9 mouse cellular contexts compared by ENCODE assay signal in genomic region chr14:51886051-51886450, GRCm38 (mm10). TPM values are rescaled to one million over a fixed set of nuclear protein-coding genes. Genes with fewer than 3 reads are reported as not detected.
DNase-seq lines count a peak whose midpoint lies in the region; ATAC-seq and TF ChIP-seq lines count a peak whose summit lies in the region.
"Had no signal": no experiment of that assay in that cellular context is flagged by ENCODE, and none has a peak within 500 bp of the region (broad histone marks: within the 10 kb centered on the region; RNA-seq: fewer than 3 reads in every experiment).

No protein-coding gene starts in this region.

- peaks cover 44% of the 10 kb centered on the region for H3K36me3 ChIP-seq in lung, embryonic 14.5 days (ENCODE audit: insufficient read depth)
- H3K36me3 ChIP-seq in forebrain, embryonic 10.5 days (replicated peaks), result peaks cover 51% of the 10 kb centered on the region
- H3K36me3 ChIP-seq in limb, embryonic 12.5 days, result peaks cover 46% of the 10 kb centered on the region
- H3K36me3 ChIP-seq in neural tube, embryonic 14.5 days (ENCODE audit: control insufficient read depth, insufficient read depth, low read length), result peaks cover 26% of the 10 kb centered on the region

- no peak overlapping the region for H3K27ac ChIP-seq in lung, embryonic 14.5 days (ENCODE audit: low read depth)
- no peak overlapping the region for H3K27ac ChIP-seq in forebrain, embryonic 10.5 days
- H3K27ac ChIP-seq in limb, embryonic 12.5 days, result no peak overlapping the region
- H3K27ac ChIP-seq in neural tube, embryonic 14.5 days (ENCODE audit: low read depth, low read length), result no peak overlapping the region

- H3K9me3 ChIP-seq in lung, embryonic 14.5 days (ENCODE audit: low read depth, low read length), result no peaks in the 10 kb centered on the region
- H3K9me3 ChIP-seq in forebrain, embryonic 10.5 days, result no peaks in the 10 kb centered on the region
- H3K9me3 ChIP-seq in limb, embryonic 12.5 days, result no peaks in the 10 kb centered on the region
- no peaks in the 10 kb centered on the region for H3K9me3 ChIP-seq in neural tube, embryonic 14.5 days (ENCODE audit: control insufficient read depth, low read length)

- no peak for TF ChIP-seq CTCF in lung, embryonic 14.5 days (IDR thresholded peaks at IDR 0.05; ENCODE audit: low read depth)

- DNase-seq in lung, embryonic 14.5 days, result no peak
- DNase-seq in lung, postnatal 4 days, result no peak
- DNase-seq in forebrain, embryonic 10.5 days (ENCODE audit: extremely low spot score, low spot score), result no peak
- DNase-seq in c-Kit-positive CD71-positive TER-119-positive erythroid progenitor cells, embryonic 14.5 days (ENCODE audit: low spot score), result no peak
- no peak for DNase-seq in layer of hippocampus, postnatal 14 days (ENCODE audit: low spot score in 2 of 2)
- no peak for DNase-seq in gastrocnemius, postnatal 25 days

- ATAC-seq in lung, embryonic 14.5 days (ENCODE audit: insufficient read depth), result no peak
- ATAC-seq in limb, embryonic 12.5 days (ENCODE audit: insufficient number of reproducible peaks, insufficient read depth, low FRiP score, low TSS enrichment, low read depth), result no peak
- no peak for ATAC-seq in neural tube, embryonic 14.5 days (ENCODE audit: low read depth)

- 62% methylated on average over 6 of the region's 6 CpGs for WGBS in lung, embryonic 14.5 days
- WGBS in forebrain, embryonic 10.5 days, result 46% methylated on average over 6 of the region's 6 CpGs
- 70% methylated on average over 6 of the region's 6 CpGs for WGBS in limb, embryonic 12.5 days
- WGBS in neural tube, embryonic 14.5 days, result 54% methylated on average over 6 of the region's 6 CpGs

- H3K27me3 ChIP-seq in lung, embryonic 14.5 days (ENCODE audit: insufficient read depth, low read length), result no peaks in the 10 kb centered on the region
- H3K27me3 ChIP-seq in forebrain, embryonic 10.5 days (ENCODE audit: poor library complexity, severe bottlenecking), result no peaks in the 10 kb centered on the region
- H3K27me3 ChIP-seq in limb, embryonic 12.5 days, result no peaks in the 10 kb centered on the region
- no peaks in the 10 kb centered on the region for H3K27me3 ChIP-seq in neural tube, embryonic 14.5 days (ENCODE audit: control insufficient read depth, insufficient read depth, low read length)

- peak overlapping the region; percentile 79 for H3K4me2 ChIP-seq in lung, embryonic 14.5 days
- H3K4me2 ChIP-seq in limb, embryonic 12.5 days, result peak overlapping the region; percentile 84
- peak overlapping the region; percentile 78 for H3K4me2 ChIP-seq in neural tube, embryonic 14.5 days (ENCODE audit: low read depth, low read length)

- H3K4me1 ChIP-seq in lung, embryonic 14.5 days (ENCODE audit: insufficient read depth), result no peaks in the 10 kb centered on the region; the same call in 1 of the 2 replicates
- peaks cover 19% of the 10 kb centered on the region for H3K4me1 ChIP-seq in forebrain, embryonic 10.5 days
- peaks cover 12% of the 10 kb centered on the region for H3K4me1 ChIP-seq in limb, embryonic 12.5 days (replicated peaks)
- peaks cover 12% of the 10 kb centered on the region for H3K4me1 ChIP-seq in neural tube, embryonic 14.5 days (ENCODE audit: control insufficient read depth, insufficient read depth, low read length)

- H3K4me3 ChIP-seq in lung, embryonic 14.5 days (ENCODE audit: low read depth, low read length), result peak overlapping the region; percentile 67; the same call in 1 of the 2 replicates
- H3K4me3 ChIP-seq in forebrain, embryonic 10.5 days, result peak overlapping the region; percentile 62
- peak overlapping the region; percentile 74 for H3K4me3 ChIP-seq in limb, embryonic 12.5 days (replicated peaks)
- peak overlapping the region; percentile 63 for H3K4me3 ChIP-seq in neural tube, embryonic 14.5 days (ENCODE audit: low read depth, low read length)

- no peak overlapping the region for H3K9ac ChIP-seq in lung, embryonic 14.5 days
- no peak overlapping the region for H3K9ac ChIP-seq in limb, embryonic 12.5 days (replicated peaks)
- 0 out of 2 replicates have a peak overlapping the region, but pooled peaks have one; percentile 11 for H3K9ac ChIP-seq in neural tube, embryonic 14.5 days (replicated peaks; ENCODE audit: low read depth, low read length)

RNA-seq across cellular contexts. Expression of gene Mettl17, which starts 1.4 kb away (rescaled TPM):
- polyA plus RNA-seq in lung, embryonic 14.5 days (2014; fragmentation: Nextera tagmentation; extraction: Ambion mirVana), result 32.4 and 38.4 TPM in 2 replicates
- 43.3 and 59.9 TPM in 2 replicates for polyA plus RNA-seq in forebrain, embryonic 10.5 days (2016; fragmentation: Nextera tagmentation; extraction: Ambion mirVana)
- 59.9 and 64.0 TPM in 2 replicates for polyA plus RNA-seq in limb, embryonic 12.5 days (2016; fragmentation: Nextera tagmentation; extraction: Ambion mirVana)
- 69.8 and 99.4 TPM in 2 replicates for polyA plus RNA-seq in neural tube, embryonic 14.5 days (2014; fragmentation: Nextera tagmentation; extraction: Ambion mirVana)
- 10 to 100 TPM; 34.9 to 38.9 TPM for total RNA-seq in layer of hippocampus, postnatal 14 days (2021)
- total RNA-seq in gastrocnemius, postnatal 25 days (2021), result 10 to 100 TPM in 1 of 2 experiments, 1 to 10 TPM in 1; 9.3 to 15.8 TPM

RNA-seq across cellular contexts. Expression of gene Slc39a2, which starts 6.6 kb away (rescaled TPM):
- 0.07 and 0.42 TPM in 2 replicates for polyA plus RNA-seq in lung, embryonic 14.5 days (2014; fragmentation: Nextera tagmentation; extraction: Ambion mirVana)
- polyA plus RNA-seq in forebrain, embryonic 10.5 days (2016; fragmentation: Nextera tagmentation; extraction: Ambion mirVana), result 0.50 and 0.77 TPM in 2 replicates
- 0.48 and 0.74 TPM in 2 replicates for polyA plus RNA-seq in limb, embryonic 12.5 days (2016; fragmentation: Nextera tagmentation; extraction: Ambion mirVana)
- polyA plus RNA-seq in neural tube, embryonic 14.5 days (2014; fragmentation: Nextera tagmentation; extraction: Ambion mirVana), result 1.6 and 1.9 TPM in 2 replicates
- 1 to 10 TPM; 4.7 to 5.6 TPM for total RNA-seq in layer of hippocampus, postnatal 14 days (2021)
- total RNA-seq in gastrocnemius, postnatal 25 days (2021), result under 1 TPM; 0.46 to 0.54 TPM

RNA-seq across cellular contexts. Expression of gene Ndrg2, which starts 27.9 kb away (rescaled TPM):
- polyA plus RNA-seq in lung, embryonic 14.5 days (2014; fragmentation: Nextera tagmentation; extraction: Ambion mirVana), result 22.7 and 24.0 TPM in 2 replicates
- 9.0 and 9.1 TPM in 2 replicates for polyA plus RNA-seq in forebrain, embryonic 10.5 days (2016; fragmentation: Nextera tagmentation; extraction: Ambion mirVana)
- 35.4 and 35.7 TPM in 2 replicates for polyA plus RNA-seq in limb, embryonic 12.5 days (2016; fragmentation: Nextera tagmentation; extraction: Ambion mirVana)
- 168 and 194 TPM in 2 replicates for polyA plus RNA-seq in neural tube, embryonic 14.5 days (2014; fragmentation: Nextera tagmentation; extraction: Ambion mirVana)
- 100 to 1,000 TPM; 696 to 763 TPM for total RNA-seq in layer of hippocampus, postnatal 14 days (2021)
- 1,000 to 10,000 TPM; 1,373 to 1,538 TPM for total RNA-seq in gastrocnemius, postnatal 25 days (2021)

RNA-seq across cellular contexts. Expression of gene Tppp2, which starts 32.2 kb away (rescaled TPM):
- polyA plus RNA-seq in lung, embryonic 14.5 days (2014; fragmentation: Nextera tagmentation; extraction: Ambion mirVana), result not detected in 2 replicates
- polyA plus RNA-seq in forebrain, embryonic 10.5 days (2016; fragmentation: Nextera tagmentation; extraction: Ambion mirVana), result not detected in 2 replicates
- not detected in 2 replicates for polyA plus RNA-seq in limb, embryonic 12.5 days (2016; fragmentation: Nextera tagmentation; extraction: Ambion mirVana)
- not detected in 2 replicates for polyA plus RNA-seq in neural tube, embryonic 14.5 days (2014; fragmentation: Nextera tagmentation; extraction: Ambion mirVana)
- not detected for total RNA-seq in layer of hippocampus, postnatal 14 days (2021)
- total RNA-seq in gastrocnemius, postnatal 25 days (2021), result 1 to 10 TPM in 1 of 2 experiments, under 1 TPM in 1; 0.62 to 1.1 TPM
- total RNA-seq: gastrocnemius, postnatal 4 days had no signal

RNA-seq across cellular contexts. Expression of gene Ear6, which starts 32.6 kb away (rescaled TPM):
- polyA plus RNA-seq in lung, embryonic 14.5 days (2014; fragmentation: Nextera tagmentation; extraction: Ambion mirVana), result not detected in 2 replicates
- not detected in 2 replicates for polyA plus RNA-seq in forebrain, embryonic 10.5 days (2016; fragmentation: Nextera tagmentation; extraction: Ambion mirVana)
- not detected in 2 replicates for polyA plus RNA-seq in limb, embryonic 12.5 days (2016; fragmentation: Nextera tagmentation; extraction: Ambion mirVana)
- not detected in 2 replicates for polyA plus RNA-seq in neural tube, embryonic 14.5 days (2014; fragmentation: Nextera tagmentation; extraction: Ambion mirVana)
- not detected for total RNA-seq in layer of hippocampus, postnatal 14 days (2021)
- total RNA-seq in gastrocnemius, postnatal 25 days (2021), result not detected
- total RNA-seq: gastrocnemius, postnatal 4 days had no signal
